Mouse (Mus musculus): ENCODE measurements around the gene Iqcn.

Iqcn gene

GRCm38 (mm10) chr8:70703287-70703686 lies at the start of gene Iqcn:
Gene Iqcn, plus strand, starts transcription at chr8:70703457.
- DNase-seq (ENCODE audit: low read depth): no peak

GRCm38 (mm10) chr8:70654121-70654520 lies 49.1 kb upstream of the Iqcn start:
- no peak for DNase-seq (ENCODE audit: low read depth)

- no peak for DNase-seq (ENCODE audit: low read depth)
Observed at GRCm38 (mm10) chr8:70655469-70655868, 47.8 kb upstream of the Iqcn start.

- DNase-seq (ENCODE audit: low read depth): no peak
Observed at GRCm38 (mm10) chr8:70656193-70656790, 47.0 kb upstream of the Iqcn start.

GRCm38 (mm10) chr8:70657214-70657613 lies 46.0 kb upstream of the Iqcn start:
- DNase-seq (ENCODE audit: low read depth): no peak

GRCm38 (mm10) chr8:70657739-70658138 lies 45.5 kb upstream of the Iqcn start:
- no peak for DNase-seq (ENCODE audit: low read depth)

- DNase-seq (ENCODE audit: low read depth): peak; percentile 41
Observed at GRCm38 (mm10) chr8:70658897-70659603, 44.2 kb upstream of the Iqcn start.

- peak; percentile 92 for DNase-seq (ENCODE audit: low read depth)
Observed at GRCm38 (mm10) chr8:70659604-70660272, 43.5 kb upstream of the Iqcn start.

GRCm38 (mm10) chr8:70660273-70660725 lies 43.0 kb upstream of the Iqcn start, which contains the start of gene Pgpep1:
Gene Pgpep1, minus strand, starts transcription at chr8:70660388.
- DNase-seq (ENCODE audit: low read depth): no peak

GRCm38 (mm10) chr8:70663691-70664090 lies 39.6 kb upstream of the Iqcn start:
- DNase-seq (ENCODE audit: low read depth): no peak

- DNase-seq (ENCODE audit: low read depth): no peak
Observed at GRCm38 (mm10) chr8:70664631-70665030, 38.6 kb upstream of the Iqcn start.

- no peak for DNase-seq (ENCODE audit: low read depth)
Observed at GRCm38 (mm10) chr8:70665599-70665998, 37.7 kb upstream of the Iqcn start.

GRCm38 (mm10) chr8:70667071-70667470 lies 36.2 kb upstream of the Iqcn start:
- no peak for DNase-seq (ENCODE audit: low read depth)

- no peak for DNase-seq (ENCODE audit: low read depth)
Observed at GRCm38 (mm10) chr8:70671615-70672324, 31.5 kb upstream of the Iqcn start.

- DNase-seq (ENCODE audit: low read depth): peak; percentile 62
Observed at GRCm38 (mm10) chr8:70672325-70673078, 30.8 kb upstream of the Iqcn start.

GRCm38 (mm10) chr8:70673079-70673856 lies 30.0 kb upstream of the Iqcn start, which contains the start of gene Lsm4:
Gene Lsm4, plus strand, starts transcription at chr8:70673248.
- DNase-seq (ENCODE audit: low read depth): peak; percentile 100

GRCm38 (mm10) chr8:70674109-70674508 lies 29.1 kb upstream of the Iqcn start:
- DNase-seq (ENCODE audit: low read depth): no peak

- peak; percentile 48 for DNase-seq (ENCODE audit: low read depth)
Observed at GRCm38 (mm10) chr8:70674716-70675115, 28.5 kb upstream of the Iqcn start.

GRCm38 (mm10) chr8:70675336-70675735 lies 27.9 kb upstream of the Iqcn start:
- peak; percentile 79 for DNase-seq (ENCODE audit: low read depth)

- DNase-seq (ENCODE audit: low read depth): no peak
Observed at GRCm38 (mm10) chr8:70677451-70678080, 25.7 kb upstream of the Iqcn start.
